Mouse (Mus musculus) spleen, postnatal 4 days (tissue): Measurements from ENCODE around the gene Atp6v1d.

ENCODE experiments used
- DNase-seq, 2 experiments: peaks; one replicate each; pipeline ENCODE4 v3.0.0; 2022; ENCODE audit warnings: low spot score in 2 of 2

Atp6v1d gene

GRCm38 (mm10) chr12:78861496-78862253 lies at the start of gene Atp6v1d, which contains the start of gene Eif2s1:
Atp6v1d (minus strand) TSS chr12:78861638.
Eif2s1 (plus strand) TSS chr12:78861819.
- peak; percentile 95 to 97 for DNase-seq

DNA sequence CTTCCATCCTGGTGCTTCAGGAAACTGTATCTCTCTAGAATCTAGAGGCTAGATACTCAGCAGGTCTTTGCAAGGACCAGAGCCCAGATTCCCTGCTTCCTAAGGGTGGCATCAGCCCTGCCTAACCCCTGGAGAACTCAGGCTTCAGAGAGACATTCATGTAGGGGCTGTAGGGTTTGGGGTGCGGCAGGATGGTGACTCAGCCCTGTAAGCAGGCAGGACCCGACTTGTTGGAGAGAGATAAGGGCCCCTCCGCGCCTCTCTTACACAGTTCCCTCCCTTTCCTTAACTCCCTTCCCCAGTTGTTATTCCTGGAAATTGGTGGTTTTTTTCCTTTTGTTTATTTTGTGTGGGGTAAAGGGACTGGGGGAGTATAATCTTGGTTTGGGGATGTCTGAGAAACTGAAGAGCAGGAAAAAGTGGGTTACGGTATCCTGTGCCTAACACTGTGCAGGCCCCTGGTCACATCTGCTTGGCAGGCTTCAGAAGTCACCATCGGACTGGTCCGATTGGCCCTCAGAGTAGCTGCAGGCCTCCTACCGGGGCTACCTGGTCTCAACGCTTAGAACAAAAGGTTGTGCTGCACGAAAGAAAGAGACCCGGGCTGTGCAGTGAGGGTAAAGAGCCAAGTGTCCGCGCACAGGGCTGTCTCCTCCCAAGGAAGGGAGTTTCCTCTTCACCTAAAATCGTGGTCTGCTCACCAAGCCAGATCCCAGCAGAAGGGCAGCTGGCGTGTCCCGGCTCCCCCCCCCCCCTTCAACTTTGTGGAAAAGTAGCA lies 49.4 kb upstream of the Atp6v1d start:
- peak; percentile 76 to 83 for DNase-seq

DNA sequence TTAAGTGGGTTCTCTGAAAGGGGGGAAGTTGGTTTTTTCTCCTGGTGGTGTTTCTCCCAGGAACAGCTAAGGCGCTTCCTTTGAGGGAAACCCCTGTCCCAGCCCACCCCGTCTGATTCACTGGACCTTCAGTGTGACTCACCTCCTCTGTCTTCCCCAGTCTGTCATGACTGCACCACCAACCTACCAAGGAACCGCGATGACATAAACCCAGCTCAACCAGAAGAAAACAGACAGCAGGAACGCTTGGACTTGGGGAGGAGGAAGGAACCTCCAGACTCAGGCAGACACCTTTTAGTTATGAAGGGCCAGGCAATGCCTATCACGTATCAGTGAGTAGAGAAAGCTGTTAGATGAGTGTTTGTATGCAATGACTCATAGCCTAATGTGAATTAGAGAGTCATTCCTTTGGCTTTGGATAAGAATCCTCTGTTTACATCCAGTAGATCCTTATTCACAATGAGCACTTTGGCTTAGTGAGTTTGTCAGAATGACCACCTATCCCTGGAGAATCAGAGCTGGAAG lies 46.7 kb upstream of the Atp6v1d start:
- no peak for DNase-seq

DNA sequence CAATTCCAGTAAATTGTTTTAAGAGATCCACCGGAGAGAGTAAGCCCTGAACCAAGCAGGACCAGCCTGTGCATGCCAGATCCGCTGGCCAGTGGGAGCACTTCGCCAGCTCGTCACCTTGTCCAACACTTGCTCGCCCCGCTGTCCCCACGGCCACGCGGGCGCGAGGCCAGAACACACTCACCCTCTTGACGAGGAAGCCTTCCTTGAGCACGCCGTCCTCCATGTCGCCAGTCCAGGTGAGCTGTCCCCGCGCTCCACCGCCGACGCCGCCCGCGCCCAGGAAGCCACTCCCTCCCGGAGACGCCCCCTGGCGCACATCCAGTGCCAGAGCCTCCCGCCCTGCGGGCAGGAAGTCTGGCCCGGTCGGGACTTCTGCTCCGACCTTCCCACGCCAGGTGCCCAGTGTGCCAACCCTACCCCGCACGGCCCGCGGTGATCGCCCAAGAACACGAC lies 45.3 kb upstream of the Atp6v1d start, which contains the start of gene Plek2:
Plek2 (minus strand) TSS at position 258 of the 456 bp plus-strand sequence.
- peak; percentile 89 to 94 for DNase-seq

GRCm38 (mm10) chr12:78904499-78904898 lies 43.1 kb upstream of the Atp6v1d start:
- no peak for DNase-seq

DNA sequence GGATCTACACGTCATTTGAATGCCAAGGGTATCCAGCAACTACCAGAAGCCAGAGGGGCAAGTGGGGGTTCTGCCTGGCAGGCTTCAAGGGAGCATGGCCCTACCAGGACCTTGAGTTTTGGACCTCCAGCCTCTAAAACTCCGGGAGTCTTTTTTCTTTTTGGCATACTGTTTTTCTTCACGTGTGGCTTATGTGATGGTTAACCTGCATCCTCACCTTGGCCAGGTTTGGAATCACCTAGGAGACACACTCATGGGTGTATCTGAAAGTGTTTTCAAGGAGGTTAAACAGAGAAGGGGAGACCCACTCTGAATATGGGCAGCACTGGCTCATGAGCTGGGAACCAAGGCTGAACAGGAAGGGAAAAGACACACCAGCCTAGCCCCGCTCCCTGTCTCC lies 41.9 kb upstream of the Atp6v1d start:
- no peak for DNase-seq

DNA sequence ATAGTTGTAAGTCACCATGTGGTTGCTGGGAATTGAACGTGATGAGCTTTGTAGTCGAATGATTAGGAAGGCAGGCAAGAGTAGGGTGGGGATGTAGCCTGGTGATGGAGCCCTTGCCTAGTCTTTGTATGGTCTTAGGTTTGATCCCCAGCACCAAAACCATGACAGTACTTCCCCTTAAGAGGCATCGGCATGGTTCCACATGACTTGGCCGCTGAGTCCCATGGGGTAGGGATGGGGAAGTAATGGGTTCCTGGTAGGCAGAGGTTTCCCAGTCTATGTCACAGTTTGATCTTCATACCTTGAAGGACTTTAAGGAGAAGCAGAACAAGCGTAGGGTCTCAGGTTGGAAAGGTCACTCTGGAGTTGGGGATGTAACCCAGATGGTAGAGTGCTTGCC lies 40.0 kb upstream of the Atp6v1d start:
- DNase-seq: no peak

GRCm38 (mm10) chr12:78897861-78898260 lies 36.4 kb upstream of the Atp6v1d start:
- DNase-seq: no peak

DNA sequence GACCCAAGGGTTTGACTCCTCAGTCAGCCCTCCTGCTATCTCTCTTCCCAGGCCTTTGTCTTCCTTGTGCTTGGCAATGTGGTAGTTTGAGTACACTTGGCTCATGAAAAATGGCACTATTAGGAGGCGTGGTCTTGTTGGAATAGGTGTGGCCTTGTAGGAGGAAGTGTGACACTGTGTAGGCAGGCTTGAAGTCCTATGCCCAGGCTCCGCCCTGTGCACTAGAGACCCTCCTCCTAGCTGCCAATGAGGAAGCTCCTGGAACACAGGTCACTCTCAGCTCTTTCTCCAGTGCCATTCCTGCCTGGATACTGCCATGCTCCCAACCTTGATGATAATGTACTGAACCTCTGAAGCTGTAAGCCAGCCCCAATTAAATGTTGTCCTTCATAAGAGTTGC lies 29.7 kb upstream of the Atp6v1d start:
- no peak for DNase-seq

DNA sequence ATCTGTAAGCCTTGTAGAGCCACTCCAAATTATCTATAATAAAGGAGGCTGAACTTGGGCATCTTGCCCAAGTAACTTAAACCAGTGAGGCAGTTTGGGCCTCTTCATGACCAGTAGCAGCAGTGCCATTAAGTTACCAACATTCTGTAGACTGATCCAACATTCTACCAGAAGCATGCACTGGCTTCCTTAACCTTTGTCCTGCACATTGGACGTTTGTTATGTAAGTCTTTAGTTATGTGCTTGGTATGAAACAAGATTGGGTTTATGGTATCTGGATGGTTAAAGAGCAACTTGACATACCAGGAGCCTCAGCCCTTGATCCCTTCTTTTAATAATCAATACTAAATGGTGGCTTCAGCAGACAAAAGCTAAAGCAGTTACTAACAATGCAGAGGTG lies 28.6 kb upstream of the Atp6v1d start:
- no peak for DNase-seq

GRCm38 (mm10) chr12:78874581-78874980 lies 13.1 kb upstream of the Atp6v1d start:
- no peak for DNase-seq

DNA sequence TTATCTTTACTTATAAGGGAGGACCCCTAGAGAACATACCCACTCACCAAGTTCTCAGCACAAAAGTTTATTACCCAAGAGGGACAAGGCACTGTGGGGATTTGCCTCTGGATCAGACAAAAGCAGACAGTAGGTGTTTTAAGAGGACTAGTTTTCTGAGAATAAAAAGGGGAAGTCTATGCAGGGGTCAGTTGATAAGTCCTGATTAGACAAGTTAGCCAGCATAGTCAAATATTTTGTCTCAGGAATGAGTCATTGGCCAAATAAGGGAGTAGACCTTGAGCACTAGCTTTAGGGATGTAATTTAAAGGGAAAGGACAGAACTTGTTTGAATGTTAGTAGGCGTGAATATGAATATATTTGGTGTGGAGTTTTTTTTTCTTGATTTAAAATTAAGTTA lies 6.7 kb upstream of the Atp6v1d start:
- no peak for DNase-seq

- peak; percentile 63 to 75 for DNase-seq
Measured at GRCm38 (mm10) chr12:78865434-78865833, 4.0 kb upstream of the Atp6v1d start.

DNA sequence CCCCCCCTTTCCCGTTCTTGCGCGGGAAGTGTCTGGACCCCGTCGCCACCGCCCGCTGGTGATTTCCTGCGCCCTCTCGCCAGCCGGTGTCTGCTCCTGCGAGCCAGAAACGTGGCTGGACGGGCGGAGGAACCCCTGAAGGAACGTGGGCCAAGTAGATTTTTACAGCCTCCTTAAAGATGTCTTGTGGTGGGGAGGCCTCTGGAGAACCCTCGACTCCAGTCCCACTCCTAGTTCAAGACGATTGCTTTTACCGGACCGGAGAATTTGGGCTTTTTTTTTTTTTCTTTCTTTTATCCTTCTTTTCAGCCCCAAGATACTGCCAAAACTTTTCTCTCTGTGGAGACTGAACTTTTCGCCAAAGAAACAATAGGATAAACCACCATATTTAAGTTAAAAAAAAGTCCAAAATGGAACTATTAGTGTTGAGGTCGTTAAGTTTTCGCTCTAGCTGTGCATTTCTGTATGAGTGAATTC lies 854 bp upstream of the Atp6v1d start:
- DNase-seq: no peak

- no peak for DNase-seq
Measured at GRCm38 (mm10) chr12:78860921-78861495, 430 bp downstream of the Atp6v1d start.

DNA sequence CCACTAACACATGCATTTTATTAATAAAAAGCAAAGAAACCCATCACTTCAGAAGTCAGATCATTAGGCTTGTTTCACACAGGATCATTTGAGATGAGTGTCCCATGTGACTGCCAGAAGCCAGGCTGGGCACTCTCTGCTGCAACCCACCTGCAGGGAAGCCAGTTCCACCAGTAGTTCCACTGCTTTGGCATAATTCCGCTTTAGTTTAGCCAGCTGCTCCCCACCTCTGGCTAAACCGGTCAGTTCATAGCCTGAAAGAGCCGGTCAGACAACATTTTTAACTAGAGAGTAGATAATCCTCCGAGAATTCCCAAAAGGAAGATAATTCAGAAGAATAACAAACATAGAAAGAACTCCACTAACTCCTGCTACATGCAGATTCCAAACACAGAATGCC lies 13.2 kb downstream of the Atp6v1d start:
- no peak for DNase-seq

DNA sequence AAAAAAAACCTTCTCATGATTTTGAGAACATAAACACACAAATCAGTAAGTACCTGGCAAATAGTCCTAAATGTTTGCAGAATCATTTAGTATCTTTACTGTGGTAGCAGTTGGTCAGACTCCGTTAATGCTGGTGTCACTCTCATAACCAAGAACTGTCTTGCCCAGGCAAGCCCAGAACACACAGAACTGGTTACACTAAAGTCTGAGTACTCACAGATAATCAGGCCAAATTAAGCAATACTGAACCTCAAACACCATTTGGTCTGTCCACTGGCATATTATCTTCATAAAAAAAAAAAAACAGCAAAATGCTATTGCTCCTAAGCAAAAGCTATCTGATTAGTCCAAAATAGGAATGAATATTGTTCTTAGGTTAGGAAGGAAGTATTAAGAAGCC lies 19.0 kb downstream of the Atp6v1d start:
- DNase-seq: no peak

GRCm38 (mm10) chr12:78839906-78840305 lies 21.5 kb downstream of the Atp6v1d start:
- DNase-seq: no peak

GRCm38 (mm10) chr12:78834496-78834895 lies 26.9 kb downstream of the Atp6v1d start:
- DNase-seq: no peak

- DNase-seq: no peak
Measured at GRCm38 (mm10) chr12:78814437-78814836, 47.0 kb downstream of the Atp6v1d start.

DNA sequence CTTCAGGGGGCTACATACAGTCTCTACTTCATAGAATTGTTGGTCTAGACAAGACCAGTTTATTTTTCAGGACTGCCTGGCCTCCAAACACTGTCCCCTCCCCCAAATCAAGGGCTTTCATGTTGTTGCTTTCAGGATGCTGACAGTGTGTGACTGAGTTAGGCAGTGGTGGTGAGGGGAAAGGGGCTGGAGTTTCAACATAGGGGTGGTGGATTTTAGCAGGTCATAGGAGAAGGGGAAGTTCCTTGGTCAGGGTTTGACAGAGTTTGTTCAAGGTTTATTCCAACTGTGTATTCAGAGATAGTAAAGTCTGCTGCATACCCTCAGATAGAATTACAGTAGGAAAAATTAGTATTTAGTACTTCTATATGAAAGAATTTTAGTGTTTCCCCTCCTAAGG lies 59.6 kb downstream of the Atp6v1d start:
- no peak for DNase-seq

- no peak for DNase-seq
Measured at GRCm38 (mm10) chr12:78800036-78800435, 61.4 kb downstream of the Atp6v1d start.
